Mouse (Mus musculus) testis, adult 2 months (tissue): ENCODE measurements around the gene Polm. TPM values are rescaled to one million over a fixed set of nuclear protein-coding genes. Genes with fewer than 3 reads are reported as not detected.
A peak's percentile ranks its signal among the peaks of the same experiment; 100 is the strongest.

ENCODE experiments used
- H3K27ac ChIP-seq: fragments of 200-500 bp; 2 replicates; pipeline ENCODE4 v1.5.1; 2012; ENCODE audit warnings: low read depth, low read length; ENCODE audit not compliant: control insufficient read depth, insufficient read depth
- H3K27me3 ChIP-seq: fragments of 200-500 bp; 2 replicates; pipeline ENCODE4 v1.6.1; 2012; ENCODE audit warnings: mild to moderate bottlenecking, low read length, moderate library complexity; ENCODE audit not compliant: control insufficient read depth, insufficient read depth
- H3K36me3 ChIP-seq: fragments of 200-500 bp; 2 replicates; pipeline ENCODE4 v1.6.1; 2012; ENCODE audit warnings: mild to moderate bottlenecking, low read length; ENCODE audit not compliant: control insufficient read depth, insufficient read depth
- H3K4me1 ChIP-seq: fragments of 200-500 bp; 2 replicates; pipeline ENCODE4 v1.6.1; 2012; ENCODE audit warnings: low read length; ENCODE audit not compliant: control insufficient read depth, insufficient read depth
- H3K4me3 ChIP-seq: fragments of 200-500 bp; 2 replicates; pipeline ENCODE4 v1.5.1; 2012; ENCODE audit warnings: low read depth, mild to moderate bottlenecking, low read length, moderate library complexity, mixed read lengths; ENCODE audit not compliant: control insufficient read depth
- CTCF ChIP-seq: fragments of 200-500 bp; IDR thresholded peaks from 2 replicates; pipeline ENCODE4 v1.5.1; 2012; ENCODE audit warnings: low read depth, mild to moderate bottlenecking, inconsistent platforms, low read length, moderate library complexity; ENCODE audit not compliant: control insufficient read depth, insufficient read depth, insufficient replicate concordance
- POLR2A ChIP-seq: fragments of 200-500 bp; IDR thresholded peaks from 2 replicates; pipeline ENCODE4 v1.6.1; 2012; ENCODE audit warnings: low read depth, mild to moderate bottlenecking, inconsistent platforms, low read length, moderate library complexity; ENCODE audit not compliant: control insufficient read depth
- polyA plus RNA-seq: library from polyadenylated mRNA; depleted of rRNA; stranded (reverse); fragments of >200 nt; gene quantifications from 2 replicates; pipeline ENCODE4 v1.2.3, GENCODE M21; 2012

The Polm gene
- polyA plus RNA-seq, 1 experiment, result 2.3 TPM

- H3K4me3 ChIP-seq, result peak overlapping the region; percentile 79
- TF ChIP-seq CTCF (no peak), POLR2A (no peak)
- no peaks in the 10 kb centered on the region for H3K36me3 ChIP-seq
- peaks cover 16% of the 10 kb centered on the region for H3K4me1 ChIP-seq
- peak overlapping the region; percentile 92; the same call in 1 of the 2 replicates for H3K27ac ChIP-seq
- H3K27me3 ChIP-seq, result no peaks in the 10 kb centered on the region
Observed at GRCm38 (mm10) chr11:5804174-5804573, 33.6 kb downstream of the Polm start.

GRCm38 (mm10) chr11:5803551-5803981 is 34.2 kb downstream of the Polm start, which contains the start of gene Pgam2:
Pgam2 (minus strand) TSS chr11:5803733.
- H3K27ac ChIP-seq, result peak within 1 kb of the TSS; percentile 92
- TF ChIP-seq POLR2A (peak; percentile 59; the same call in 1 of the 2 replicates), CTCF (no peak)
- H3K4me3 ChIP-seq, result peak within 1 kb of the TSS; percentile 91

DNA sequence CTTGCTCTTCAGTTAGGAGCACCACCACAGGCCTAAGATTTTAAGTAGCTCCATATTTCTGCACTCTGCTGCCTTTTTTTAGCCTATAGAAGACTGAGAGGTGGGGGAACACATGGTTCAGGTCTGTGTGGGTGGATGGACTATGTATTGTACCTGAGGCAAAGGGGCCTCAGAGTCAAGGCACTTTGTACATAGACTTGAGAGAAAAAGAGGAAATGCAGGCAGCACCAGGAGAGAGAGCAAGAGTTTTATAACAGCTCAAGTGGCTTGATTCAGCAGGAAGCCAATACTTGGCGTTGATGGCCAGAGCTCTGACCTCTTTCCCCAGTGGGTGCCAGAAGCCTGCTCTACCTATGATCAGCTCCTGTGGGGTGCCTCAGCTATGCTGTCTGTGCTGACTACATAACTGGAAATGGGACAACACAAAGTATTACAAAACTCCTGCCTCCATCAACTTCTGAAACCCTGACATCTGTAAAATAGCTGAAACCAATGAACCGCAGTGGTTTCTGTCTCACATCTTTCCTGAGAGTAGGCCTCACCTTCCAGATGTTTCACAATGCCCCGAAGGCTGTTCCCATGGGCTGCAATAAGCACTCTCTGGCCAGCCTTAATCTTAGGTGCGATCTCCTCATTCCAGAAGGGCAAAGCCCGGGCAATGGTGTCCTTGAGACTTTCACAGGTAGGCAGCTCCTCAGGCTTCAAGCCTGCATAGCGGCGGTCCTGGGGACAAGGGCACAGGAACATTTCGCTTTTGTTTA is 35.2 kb downstream of the Polm start:
- Histone ChIP-seq H3K36me3 (no peaks in the 10 kb centered on the region), H3K4me1 (peaks cover 16% of the 10 kb centered on the region), H3K27ac (peak overlapping the region; percentile 92), H3K27me3 (no peaks in the 10 kb centered on the region), H3K4me3 (peak overlapping the region; percentile 91)
- TF ChIP-seq CTCF (no peak), POLR2A (no peak)

More at GRCm38 (mm10) chr11:5803551-5803981, 34.2 kb downstream of the Polm start, which contains the start of gene Pgam2:
- Histone ChIP-seq H3K27me3 (no peaks in the 10 kb centered on the region), H3K4me1 (peaks cover 16% of the 10 kb centered on the region), H3K36me3 (no peaks in the 10 kb centered on the region)

- H3K4me3 ChIP-seq, result peak overlapping the region; percentile 91
- peaks cover 16% of the 10 kb centered on the region for H3K4me1 ChIP-seq
- TF ChIP-seq CTCF, result no peak
- TF ChIP-seq POLR2A, result no peak
- no peaks in the 10 kb centered on the region for H3K27me3 ChIP-seq
- H3K27ac ChIP-seq, result no peak overlapping the region
- H3K36me3 ChIP-seq, result no peaks in the 10 kb centered on the region; the same call in 1 of the 2 replicates
Observed at GRCm38 (mm10) chr11:5802005-5802404, 35.8 kb downstream of the Polm start.

DNA sequence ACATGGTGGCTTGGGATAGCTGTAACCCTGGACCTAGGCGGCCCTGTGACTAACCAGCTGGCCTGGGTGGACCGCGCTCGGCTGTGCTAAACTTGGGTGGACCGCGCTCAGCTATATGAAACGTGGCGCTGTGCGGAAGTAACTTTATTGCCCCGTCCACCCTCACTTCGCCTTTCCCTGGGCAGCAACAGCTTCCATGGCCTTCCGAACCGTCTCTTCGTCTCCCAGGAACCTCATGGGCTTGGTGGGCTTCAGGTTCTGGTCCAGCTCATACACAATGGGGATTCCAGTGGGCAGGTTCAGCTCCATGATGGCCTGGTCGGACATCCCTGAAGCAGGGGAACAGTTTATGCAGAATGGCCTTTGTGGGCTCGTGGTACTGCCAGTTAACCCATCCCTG is 36.3 kb downstream of the Polm start:
- peaks cover 16% of the 10 kb centered on the region for H3K4me1 ChIP-seq
- H3K4me3 ChIP-seq, result peak overlapping the region; percentile 91
- no peak for TF ChIP-seq CTCF
- no peak for TF ChIP-seq POLR2A
- no peak overlapping the region for H3K27ac ChIP-seq
- no peaks in the 10 kb centered on the region for H3K27me3 ChIP-seq
- H3K36me3 ChIP-seq, result no peaks in the 10 kb centered on the region; the same call in none of the 2 replicates

- no peaks in the 10 kb centered on the region; the same call in none of the 2 replicates for H3K36me3 ChIP-seq
- H3K4me1 ChIP-seq, result peaks cover 16% of the 10 kb centered on the region
- no peaks in the 10 kb centered on the region for H3K27me3 ChIP-seq
- no peak overlapping the region for H3K4me3 ChIP-seq
- no peak overlapping the region for H3K27ac ChIP-seq
- TF ChIP-seq CTCF, result no peak
Observed at GRCm38 (mm10) chr11:5799621-5800490, 38.0 kb downstream of the Polm start.

DNA sequence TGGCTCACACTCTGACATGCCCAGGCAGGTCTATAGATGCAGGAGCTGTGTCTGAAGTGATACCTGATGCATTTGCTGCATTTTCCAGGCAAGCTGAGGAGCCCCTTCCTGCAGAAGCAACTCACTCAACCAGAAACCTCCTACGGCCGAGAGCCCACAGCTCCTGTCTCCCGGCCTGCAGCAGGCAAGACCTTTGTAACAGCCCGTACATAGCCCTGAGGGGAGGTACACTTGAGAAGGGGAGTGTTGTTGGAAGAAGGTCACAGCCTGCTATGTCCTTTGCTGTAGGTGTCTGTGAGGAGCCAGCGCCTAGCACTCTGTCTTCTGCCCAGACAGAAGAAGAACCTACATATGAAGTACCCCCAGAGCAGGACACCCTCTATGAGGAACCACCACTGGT is 39.9 kb downstream of the Polm start:
- TF ChIP-seq CTCF, result no peak
- no peak for TF ChIP-seq POLR2A
- H3K4me3 ChIP-seq, result no peak overlapping the region
- H3K27me3 ChIP-seq, result no peaks in the 10 kb centered on the region
- no peaks in the 10 kb centered on the region; the same call in none of the 2 replicates for H3K36me3 ChIP-seq
- H3K4me1 ChIP-seq, result peaks cover 5% of the 10 kb centered on the region
- no peak overlapping the region for H3K27ac ChIP-seq
